Mouse (Mus musculus) urinary bladder, adult 2 months (tissue): Measurements from ENCODE around the gene Lcor. TPM values are rescaled to one million over a fixed set of nuclear protein-coding genes. Genes with fewer than 3 reads are reported as not detected.

Source experiments
- DNase-seq: peaks from one replicate; pipeline ENCODE4 v3.0.0; 2022; ENCODE audit warnings: low spot score
- polyA plus RNA-seq: library from polyadenylated mRNA; depleted of rRNA; stranded (reverse); fragments of >200 nt; gene quantifications from 2 replicates; pipeline ENCODE4 v1.2.3, GENCODE M21; 2012; rRNA removed

Gene Lcor
- polyA plus RNA-seq, 1 experiment, result 1.3 TPM

GRCm38 (mm10) chr19:41568791-41569190 lies 86.4 kb downstream of the Lcor start:
- DNase-seq, result no peak

- DNase-seq, result no peak
Measured at GRCm38 (mm10) chr19:41573700-41574099, 91.3 kb downstream of the Lcor start.

GRCm38 (mm10) chr19:41577576-41577975 lies 95.1 kb downstream of the Lcor start:
- DNase-seq, result no peak

GRCm38 (mm10) chr19:41579311-41579920 lies 97.0 kb downstream of the Lcor start:
- no peak for DNase-seq

- DNase-seq, result no peak
Measured at GRCm38 (mm10) chr19:41581706-41582420, 99.4 kb downstream of the Lcor start, which contains the start of gene Gm340. Gene Gm340, plus strand, starts transcription at chr19:41582370.

GRCm38 (mm10) chr19:41582918-41583514 lies 100.6 kb downstream of the Lcor start:
- no peak for DNase-seq

- no peak for DNase-seq
Measured at GRCm38 (mm10) chr19:41586752-41587151, 104.3 kb downstream of the Lcor start.

GRCm38 (mm10) chr19:41587431-41588222 lies 105.2 kb downstream of the Lcor start:
- DNase-seq, result no peak

GRCm38 (mm10) chr19:41589026-41589425 lies 106.6 kb downstream of the Lcor start:
- DNase-seq, result no peak

- no peak for DNase-seq
Measured at GRCm38 (mm10) chr19:41589681-41590080, 107.2 kb downstream of the Lcor start.

- no peak for DNase-seq
Measured at GRCm38 (mm10) chr19:41591808-41592207, 109.4 kb downstream of the Lcor start.

- DNase-seq, result no peak
Measured at GRCm38 (mm10) chr19:41597170-41597894, 114.9 kb downstream of the Lcor start.

GRCm38 (mm10) chr19:41600647-41601046 lies 118.2 kb downstream of the Lcor start:
- DNase-seq, result no peak

GRCm38 (mm10) chr19:41606208-41606987 lies 124.0 kb downstream of the Lcor start:
- no peak for DNase-seq

- DNase-seq, result no peak
Measured at GRCm38 (mm10) chr19:41611683-41612082, 129.2 kb downstream of the Lcor start.

Other genes starting within 250 kb of the Lcor start
- 130 and 138 TPM in 2 replicates for gene Tm9sf3, start 218.6 kb upstream of the Lcor start, polyA plus RNA-seq
- gene Pik3ap1, start 97.5 kb upstream of the Lcor start, polyA plus RNA-seq, result 4.0 and 4.5 TPM in 2 replicates
- 1.3 and 2.2 TPM in 2 replicates for gene Gm340, start 99.7 kb downstream of the Lcor start, polyA plus RNA-seq